Mouse (Mus musculus) embryonic fibroblast, embryonic 13.5 days (primary cell): ENCODE data around the gene Srsf5.

Experiments
- CTCF ChIP-seq: IDR thresholded peaks from 2 replicates; pipeline ENCODE4 v1.5.1; 2011; ENCODE audit warnings: mild to moderate bottlenecking, control low read depth, low read length, moderate library complexity, borderline replicate concordance; ENCODE audit not compliant: insufficient read depth
- POLR2A ChIP-seq: IDR thresholded peaks from 2 replicates; pipeline ENCODE4 v1.6.1; 2011; ENCODE audit warnings: low read depth, mild to moderate bottlenecking, control low read depth, low read length, moderate library complexity

DNA sequence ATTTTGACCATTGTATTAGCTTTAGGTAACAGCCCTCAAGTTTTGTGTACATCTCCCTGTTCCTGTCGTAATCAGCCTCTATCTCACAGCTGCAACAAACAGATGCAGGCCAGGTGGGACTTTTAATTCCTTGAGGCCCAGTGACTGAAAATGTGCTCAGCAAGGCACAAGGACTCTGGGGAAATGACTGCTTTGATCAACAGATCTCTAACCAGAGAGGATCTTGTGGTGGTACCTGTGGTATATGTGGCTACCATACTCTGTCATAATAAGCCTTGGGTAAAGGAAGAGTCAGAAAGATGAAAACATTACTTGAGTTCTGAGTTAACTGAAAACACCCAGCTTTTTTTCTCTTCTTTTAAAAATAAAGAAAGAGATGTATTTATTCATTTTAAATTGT, 48.5 kb downstream of the Srsf5 start:
- TF ChIP-seq CTCF (no peak), POLR2A (no peak)
